Mouse (Mus musculus): Measurements from ENCODE around the gene Igf2. TPM values are rescaled to one million over a fixed set of nuclear protein-coding genes. Genes with fewer than 3 reads are reported as not detected.
A peak's percentile ranks its signal among the peaks of the same experiment; 100 is the strongest.

The Igf2 gene
- polyA plus RNA-seq, 1 experiment from 2014 or later: 1,518 TPM

DNA sequence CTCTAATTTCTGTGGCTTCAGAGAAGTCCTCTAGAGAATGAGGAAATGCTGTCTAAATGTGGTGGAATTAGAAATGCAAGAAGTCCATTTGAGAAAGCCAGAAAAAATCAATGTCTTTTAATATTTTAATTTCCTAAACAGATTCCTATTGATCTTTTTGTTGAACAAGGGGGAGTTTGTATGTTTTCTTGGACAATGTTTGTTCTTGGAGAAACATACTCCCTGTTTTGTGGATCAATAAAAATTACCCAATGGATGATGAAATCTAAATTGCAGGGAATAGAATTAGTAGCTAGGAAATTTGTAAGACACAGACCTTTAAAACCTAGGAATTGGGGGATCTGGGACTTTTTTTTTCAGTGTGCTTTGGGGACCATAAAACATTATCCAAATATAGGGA lies 4.8 kb downstream of the Igf2 start:
- Histone ChIP-seq H3K4me2 (ENCODE audit: low read depth, low read length) (peak overlapping the region; percentile 67), H3K27me3 (replicated peaks; ENCODE audit: control insufficient read depth, insufficient read depth, low read length) (peaks cover 86% of the 10 kb centered on the region)

DNA sequence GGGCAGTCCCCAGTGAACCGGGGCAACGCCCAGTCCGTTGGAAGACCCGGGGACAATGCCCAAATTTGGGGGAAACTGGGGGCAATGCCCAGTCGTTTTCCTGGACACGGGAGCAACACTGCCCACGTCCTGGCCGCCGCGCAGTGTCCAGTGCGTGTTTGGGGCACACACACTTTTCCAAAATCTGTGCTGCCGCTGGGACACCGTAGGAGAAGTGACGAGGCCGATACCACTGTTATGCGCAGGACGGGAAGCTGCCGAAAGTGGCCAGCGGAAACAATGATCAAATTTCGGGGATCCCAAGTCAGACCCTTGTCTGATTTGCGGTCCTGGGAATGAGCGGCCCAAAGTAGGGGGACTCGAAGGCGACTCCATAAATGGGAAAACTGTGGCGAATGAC lies 5.6 kb downstream of the Igf2 start:
- H3K9ac ChIP-seq (ENCODE audit: low read depth, low read length): peak overlapping the region; percentile 93
- DNase-seq (ENCODE audit: low spot score) (no peak), ATAC-seq (ENCODE audit: low read depth) (no peak)
- no peaks in the 10 kb centered on the region for H3K4me1 ChIP-seq (ENCODE audit: control insufficient read depth, insufficient read depth, low read length)
- H3K9me3 ChIP-seq (ENCODE audit: control insufficient read depth, low read length): no peaks in the 10 kb centered on the region
- 3% methylated on average over 25 of the region's 25 CpGs for WGBS
- no peaks in the 10 kb centered on the region for H3K36me3 ChIP-seq (ENCODE audit: control insufficient read depth, insufficient read depth, low read length)
- H3K27ac ChIP-seq (replicated peaks; ENCODE audit: low read depth, low read length): peak overlapping the region; percentile 95
- H3K4me3 ChIP-seq (ENCODE audit: low read depth, low read length): peak overlapping the region; percentile 61
- peak overlapping the region; percentile 67 for H3K4me2 ChIP-seq (ENCODE audit: low read depth, low read length)
- peaks cover 91% of the 10 kb centered on the region for H3K27me3 ChIP-seq (replicated peaks; ENCODE audit: control insufficient read depth, insufficient read depth, low read length)

More for the DNA sequence above, 4.8 kb downstream of the Igf2 start:
- no peak for DNase-seq (ENCODE audit: low spot score)
- no peaks in the 10 kb centered on the region for H3K9me3 ChIP-seq (ENCODE audit: control insufficient read depth, low read length)
- H3K4me1 ChIP-seq (ENCODE audit: control insufficient read depth, insufficient read depth, low read length): no peaks in the 10 kb centered on the region
- H3K36me3 ChIP-seq (ENCODE audit: control insufficient read depth, insufficient read depth, low read length): 0 out of 2 replicates have a peak, but pooled peaks cover under 1% of the 10 kb centered on the region
- H3K27ac ChIP-seq (replicated peaks; ENCODE audit: low read depth, low read length): peak overlapping the region; percentile 95
- H3K9ac ChIP-seq (ENCODE audit: low read depth, low read length): peak overlapping the region; percentile 93
- peak overlapping the region; percentile 61 for H3K4me3 ChIP-seq (ENCODE audit: low read depth, low read length)
- ATAC-seq (ENCODE audit: low read depth): no peak

DNA sequence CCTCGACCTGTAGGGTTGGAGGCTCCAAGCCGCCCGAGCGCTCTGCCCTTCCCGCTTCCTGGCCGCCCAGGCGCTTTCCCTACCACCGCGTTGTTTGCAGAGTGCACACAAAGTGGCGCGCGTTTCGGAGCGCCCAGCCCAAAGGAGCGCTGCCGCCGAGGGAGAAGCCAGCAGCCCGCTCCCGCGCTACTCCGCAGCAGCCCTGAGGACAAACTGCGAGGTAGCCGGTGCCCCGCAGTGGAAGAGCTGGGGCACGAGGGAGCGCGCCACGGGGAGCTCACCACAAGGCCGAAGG lies 6.0 kb downstream of the Igf2 start:
- Histone ChIP-seq H3K4me2 (ENCODE audit: low read depth, low read length) (peak overlapping the region; percentile 67), H3K27me3 (replicated peaks; ENCODE audit: control insufficient read depth, insufficient read depth, low read length) (peaks cover 91% of the 10 kb centered on the region), H3K9me3 (ENCODE audit: control insufficient read depth, low read length) (no peaks in the 10 kb centered on the region), H3K4me3 (ENCODE audit: low read depth, low read length) (peak overlapping the region; percentile 61), H3K4me1 (ENCODE audit: control insufficient read depth, insufficient read depth, low read length) (no peaks in the 10 kb centered on the region), H3K27ac (replicated peaks; ENCODE audit: low read depth, low read length) (peak overlapping the region; percentile 95), H3K9ac (ENCODE audit: low read depth, low read length) (peak overlapping the region; percentile 93), H3K36me3 (ENCODE audit: control insufficient read depth, insufficient read depth, low read length) (peaks cover 4% of the 10 kb centered on the region; the same call in 1 of the 2 replicates)
- WGBS: under 1% methylated on average over 21 of the region's 29 CpGs
- ATAC-seq (ENCODE audit: low read depth) (no peak), DNase-seq (ENCODE audit: low spot score) (no peak)

DNA sequence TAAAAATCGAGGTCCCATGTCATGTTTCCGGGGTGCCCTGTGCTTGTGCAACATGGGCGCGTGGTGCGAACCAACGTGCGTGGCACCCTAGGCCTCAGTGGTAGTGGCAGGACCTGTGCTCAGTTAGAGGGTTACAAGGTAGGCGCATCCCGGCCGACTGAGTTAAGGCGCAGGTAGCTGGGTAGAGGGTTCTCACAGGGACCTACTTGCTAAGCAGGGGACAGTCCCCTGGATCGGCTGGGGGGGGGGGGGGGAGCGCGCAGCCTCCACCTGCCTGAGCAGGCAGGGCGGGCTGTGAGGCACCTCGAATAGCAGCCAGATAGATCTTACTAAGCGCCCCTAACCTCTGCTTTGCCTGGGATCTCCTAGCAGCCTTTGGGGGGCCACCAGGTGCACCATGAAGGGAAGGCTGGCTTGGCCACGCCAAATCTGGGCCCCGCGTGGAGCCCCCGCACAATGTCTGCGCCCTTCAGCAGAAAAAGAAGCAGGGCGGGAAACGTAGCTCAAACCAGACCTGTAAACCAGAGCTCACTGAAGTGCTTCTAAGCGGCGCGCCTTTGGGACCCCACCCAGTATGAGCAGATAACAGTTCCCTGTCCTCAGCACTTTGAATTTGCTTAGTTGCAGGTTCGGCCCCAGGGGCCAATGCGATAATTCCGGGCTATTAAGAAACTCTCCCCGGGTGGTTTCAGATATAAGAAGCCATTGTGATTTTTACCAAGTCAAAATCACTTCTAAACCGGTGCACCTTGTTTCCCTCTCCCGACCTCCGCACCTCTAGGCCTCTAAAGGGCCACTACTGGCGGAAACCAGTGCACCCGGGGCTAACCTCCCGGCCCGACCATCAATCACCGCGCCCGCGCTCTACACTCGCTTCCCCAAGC lies 6.6 kb downstream of the Igf2 start:
- DNase-seq (ENCODE audit: low spot score) (peak; percentile 66), ATAC-seq (ENCODE audit: low read depth) (no peak)
- peak overlapping the region; percentile 61 for H3K4me3 ChIP-seq (ENCODE audit: low read depth, low read length)
- H3K4me1 ChIP-seq (ENCODE audit: control insufficient read depth, insufficient read depth, low read length): no peaks in the 10 kb centered on the region
- peaks cover 91% of the 10 kb centered on the region for H3K27me3 ChIP-seq (replicated peaks; ENCODE audit: control insufficient read depth, insufficient read depth, low read length)
- H3K27ac ChIP-seq (replicated peaks; ENCODE audit: low read depth, low read length): peak overlapping the region; percentile 95
- H3K9ac ChIP-seq (ENCODE audit: low read depth, low read length): peak overlapping the region; percentile 93
- peaks cover 9% of the 10 kb centered on the region for H3K36me3 ChIP-seq (ENCODE audit: control insufficient read depth, insufficient read depth, low read length)
- 2% methylated on average over 35 of the region's 43 CpGs for WGBS
- peak overlapping the region; percentile 67 for H3K4me2 ChIP-seq (ENCODE audit: low read depth, low read length)
- H3K9me3 ChIP-seq (ENCODE audit: control insufficient read depth, low read length): no peaks in the 10 kb centered on the region

DNA sequence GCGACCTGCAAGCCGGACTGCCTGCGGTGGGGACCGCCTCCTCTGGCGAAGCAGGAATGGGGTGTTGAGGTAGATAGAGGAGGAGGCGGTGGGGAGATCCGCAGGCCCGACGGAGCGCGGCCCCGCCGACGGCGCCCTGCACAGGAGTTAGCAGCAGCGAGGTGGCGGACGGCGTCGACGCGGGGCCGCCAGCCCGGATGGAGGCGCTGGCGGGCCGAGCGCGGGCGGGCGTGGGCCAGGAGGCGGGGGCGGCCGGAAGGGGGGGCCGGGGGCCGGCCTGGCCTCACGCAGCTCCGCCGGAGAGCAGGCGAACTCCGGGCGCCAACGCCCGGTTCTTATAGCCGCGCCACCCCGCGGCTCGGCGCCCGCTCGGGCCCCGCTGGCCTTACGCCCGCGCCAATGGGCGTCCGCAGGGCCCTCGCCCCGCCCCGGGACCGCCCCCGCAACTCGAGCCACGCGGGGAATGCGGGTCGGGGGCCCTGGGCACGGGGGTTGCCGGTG lies 7.4 kb downstream of the Igf2 start:
- DNase-seq (ENCODE audit: low spot score) (peak; percentile 91), ATAC-seq (ENCODE audit: low read depth) (peak; percentile 78)
- peaks cover 17% of the 10 kb centered on the region for H3K36me3 ChIP-seq (ENCODE audit: control insufficient read depth, insufficient read depth, low read length)
- H3K4me1 ChIP-seq (ENCODE audit: control insufficient read depth, insufficient read depth, low read length): no peaks in the 10 kb centered on the region
- no peaks in the 10 kb centered on the region for H3K9me3 ChIP-seq (ENCODE audit: control insufficient read depth, low read length)
- H3K4me2 ChIP-seq (ENCODE audit: low read depth, low read length): peak overlapping the region; percentile 67
- peak overlapping the region; percentile 93 for H3K9ac ChIP-seq (ENCODE audit: low read depth, low read length)
- WGBS: 2% methylated on average over 19 of the region's 70 CpGs
- peak overlapping the region; percentile 95 for H3K27ac ChIP-seq (replicated peaks; ENCODE audit: low read depth, low read length)
- peaks cover 91% of the 10 kb centered on the region for H3K27me3 ChIP-seq (replicated peaks; ENCODE audit: control insufficient read depth, insufficient read depth, low read length)
- H3K4me3 ChIP-seq (ENCODE audit: low read depth, low read length): peak overlapping the region; percentile 61

DNA sequence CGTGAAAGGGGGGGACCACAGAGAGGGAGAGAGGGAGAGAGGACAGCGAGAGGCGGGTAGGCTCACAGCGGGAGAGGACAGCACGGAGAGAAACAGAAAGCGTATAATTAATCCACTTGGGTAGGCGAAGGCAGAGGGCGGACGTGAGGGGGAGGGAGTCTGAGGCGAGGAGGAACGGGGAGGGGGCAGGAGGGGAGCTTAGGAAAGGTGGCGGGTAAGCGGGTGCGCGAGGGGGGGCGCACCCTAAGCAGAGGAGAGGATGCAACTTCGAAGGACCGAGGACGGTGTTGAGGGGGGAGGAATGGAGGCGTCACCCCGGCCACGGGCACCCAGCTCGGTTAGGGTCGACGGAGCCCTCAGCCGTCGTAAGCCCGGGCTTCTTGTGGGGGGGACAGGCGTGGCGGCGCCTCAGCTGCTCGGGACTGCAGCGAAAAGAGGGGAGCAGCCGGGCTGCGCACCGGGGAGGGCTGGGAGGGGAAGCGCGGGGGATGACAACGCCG lies 7.9 kb downstream of the Igf2 start:
- no peaks in the 10 kb centered on the region for H3K9me3 ChIP-seq (ENCODE audit: control insufficient read depth, low read length)
- H3K4me3 ChIP-seq (ENCODE audit: low read depth, low read length): peak overlapping the region; percentile 61
- DNase-seq (ENCODE audit: low spot score) (peak; percentile 68), ATAC-seq (ENCODE audit: low read depth) (peak; percentile 3)
- under 1% methylated on average over 25 of the region's 40 CpGs for WGBS
- peak overlapping the region; percentile 67 for H3K4me2 ChIP-seq (ENCODE audit: low read depth, low read length)
- peaks cover 22% of the 10 kb centered on the region for H3K36me3 ChIP-seq (ENCODE audit: control insufficient read depth, insufficient read depth, low read length)
- H3K4me1 ChIP-seq (ENCODE audit: control insufficient read depth, insufficient read depth, low read length): no peaks in the 10 kb centered on the region
- H3K27ac ChIP-seq (replicated peaks; ENCODE audit: low read depth, low read length): peak overlapping the region; percentile 95
- H3K9ac ChIP-seq (ENCODE audit: low read depth, low read length): peak overlapping the region; percentile 93
- H3K27me3 ChIP-seq (replicated peaks; ENCODE audit: control insufficient read depth, insufficient read depth, low read length): peaks cover 92% of the 10 kb centered on the region

DNA sequence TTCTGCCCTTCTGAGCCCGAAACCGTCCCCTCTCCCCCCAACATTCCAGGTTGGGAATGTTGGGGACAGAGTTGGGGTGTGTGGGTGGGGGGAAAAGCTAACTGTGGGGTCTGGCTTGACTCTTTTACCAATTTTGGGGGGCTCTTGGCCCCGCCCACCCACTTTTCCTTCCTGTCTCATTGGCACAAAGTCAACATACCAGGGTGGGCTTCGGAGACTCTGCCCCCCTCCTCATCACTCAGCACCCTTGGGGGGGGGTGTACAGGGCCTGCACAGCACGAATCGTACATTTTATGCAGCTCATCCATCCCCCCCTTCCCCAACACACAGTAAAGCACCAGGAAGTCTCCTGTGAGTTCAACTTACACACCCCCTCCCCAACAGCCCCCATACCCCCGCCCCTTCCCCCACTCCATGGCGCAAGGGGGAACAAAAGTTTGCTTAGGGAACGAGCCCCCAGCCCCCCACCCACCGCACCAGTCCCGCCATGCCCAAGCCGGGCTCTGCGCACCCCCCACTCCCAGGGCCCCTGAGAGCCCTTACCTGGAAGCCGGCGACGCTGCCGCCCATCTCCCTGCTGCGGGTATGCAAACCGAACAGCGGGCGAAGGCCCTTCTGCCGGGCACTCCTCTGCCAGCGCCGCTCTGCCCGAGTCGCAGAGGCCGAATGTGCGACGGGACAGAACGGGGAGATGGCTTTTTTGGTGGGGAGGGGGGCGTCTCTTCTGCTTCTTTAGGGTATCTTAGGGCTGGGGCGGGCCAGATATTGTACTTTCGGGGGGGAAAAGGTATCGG lies 8.6 kb downstream of the Igf2 start:
- DNase-seq (ENCODE audit: low spot score) (peak; percentile 73), ATAC-seq (ENCODE audit: low read depth) (no peak)
- H3K4me1 ChIP-seq (ENCODE audit: control insufficient read depth, insufficient read depth, low read length): no peaks in the 10 kb centered on the region
- no peaks in the 10 kb centered on the region for H3K9me3 ChIP-seq (ENCODE audit: control insufficient read depth, low read length)
- 2% methylated on average over 23 of the region's 34 CpGs for WGBS
- peaks cover 88% of the 10 kb centered on the region for H3K27me3 ChIP-seq (replicated peaks; ENCODE audit: control insufficient read depth, insufficient read depth, low read length)
- peak overlapping the region; percentile 67 for H3K4me2 ChIP-seq (ENCODE audit: low read depth, low read length)
- H3K36me3 ChIP-seq (ENCODE audit: control insufficient read depth, insufficient read depth, low read length): peaks cover 26% of the 10 kb centered on the region
- H3K4me3 ChIP-seq (ENCODE audit: low read depth, low read length): peak overlapping the region; percentile 61
- peak overlapping the region; percentile 95 for H3K27ac ChIP-seq (replicated peaks; ENCODE audit: low read depth, low read length)
- H3K9ac ChIP-seq (ENCODE audit: low read depth, low read length): peak overlapping the region; percentile 93

DNA sequence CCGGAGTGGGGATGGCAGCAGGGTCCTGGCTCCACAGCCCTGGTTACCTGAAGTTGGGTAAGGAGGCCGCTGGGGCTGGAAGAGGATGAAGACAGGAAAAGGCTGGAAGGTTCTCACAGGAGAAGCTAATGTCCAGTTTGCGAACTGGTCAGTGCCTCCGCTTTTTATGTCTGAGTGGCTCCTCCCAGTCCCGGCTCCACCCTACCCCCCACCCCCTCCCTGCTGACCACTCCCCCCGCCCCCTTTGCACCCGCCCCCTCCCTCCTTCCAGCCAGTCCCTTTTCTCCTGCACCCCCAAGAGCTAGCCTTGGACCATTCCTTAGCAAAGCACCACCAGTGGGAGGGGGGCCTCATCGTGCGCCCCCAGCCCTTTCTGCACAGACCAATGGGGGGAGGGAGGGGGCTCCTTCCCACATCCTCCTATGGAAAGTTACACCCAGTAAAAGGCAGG lies 9.2 kb downstream of the Igf2 start:
- H3K9me3 ChIP-seq (ENCODE audit: control insufficient read depth, low read length): no peaks in the 10 kb centered on the region
- H3K4me2 ChIP-seq (ENCODE audit: low read depth, low read length): peak overlapping the region; percentile 67
- 7% methylated on average over 5 of the region's 9 CpGs for WGBS
- ATAC-seq (ENCODE audit: low read depth) (peak; percentile 11; the same call in 1 of the 2 replicates), DNase-seq (ENCODE audit: low spot score) (peak; percentile 91)
- peak overlapping the region; percentile 95 for H3K27ac ChIP-seq (replicated peaks; ENCODE audit: low read depth, low read length)
- H3K27me3 ChIP-seq (replicated peaks; ENCODE audit: control insufficient read depth, insufficient read depth, low read length): peaks cover 81% of the 10 kb centered on the region
- H3K4me1 ChIP-seq (ENCODE audit: control insufficient read depth, insufficient read depth, low read length): no peaks in the 10 kb centered on the region
- H3K36me3 ChIP-seq (ENCODE audit: control insufficient read depth, insufficient read depth, low read length): peaks cover 33% of the 10 kb centered on the region
- peak overlapping the region; percentile 61 for H3K4me3 ChIP-seq (ENCODE audit: low read depth, low read length)
- peak overlapping the region; percentile 93 for H3K9ac ChIP-seq (ENCODE audit: low read depth, low read length)
